Mouse (Mus musculus) retina, postnatal 1 day (tissue): ENCODE data around the gene Znrd1.

Experiments used
- DNase-seq: peaks from one replicate; pipeline ENCODE4 v3.0.0-alpha.2; 2012

Gene Znrd1

GRCm38 (mm10) chr17:36922715-36923114 lies 35.6 kb downstream of the Znrd1 start:
- no peak for DNase-seq

GRCm38 (mm10) chr17:36920239-36920638 lies 38.1 kb downstream of the Znrd1 start:
- DNase-seq: no peak

GRCm38 (mm10) chr17:36915076-36915475 lies 43.3 kb downstream of the Znrd1 start:
- peak; percentile 68 for DNase-seq

GRCm38 (mm10) chr17:36914108-36914507 lies 44.3 kb downstream of the Znrd1 start:
- DNase-seq: peak; percentile 75

GRCm38 (mm10) chr17:36912031-36912430 lies 46.3 kb downstream of the Znrd1 start:
- no peak for DNase-seq

- no peak for DNase-seq
These were observed 48.6 kb downstream of the Znrd1 start for GRCm38 (mm10) chr17:36909802-36910201.

GRCm38 (mm10) chr17:36908235-36908634 lies 50.1 kb downstream of the Znrd1 start:
- no peak for DNase-seq
